Mouse (Mus musculus): ENCODE measurements around the gene Olfr504.
"Not testable (repeated sequence)": the region's sequence is repeated elsewhere in the genome, so short reads cannot be mapped to it uniquely, and the experiment has no call there.

The Olfr504 gene

DNA sequence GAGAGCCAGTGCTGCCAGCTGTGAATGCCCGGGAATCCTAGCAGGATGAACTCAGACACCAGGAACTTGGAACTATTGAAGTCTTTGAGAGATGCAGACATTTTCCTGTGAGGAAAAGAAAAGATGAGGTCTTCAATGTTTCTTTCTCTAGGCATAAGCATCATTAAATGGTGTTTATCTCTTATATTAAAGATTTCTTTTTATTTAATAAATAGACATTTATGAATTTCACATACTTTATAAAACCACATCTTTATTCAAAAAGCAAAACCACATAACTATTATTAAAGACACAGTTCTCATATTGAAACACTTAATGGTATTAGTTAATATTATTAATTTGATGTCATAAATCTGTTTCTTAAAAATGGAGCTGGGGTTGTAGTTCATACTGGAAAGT is at the start of gene Olfr504:
Gene Olfr504 (minus strand): TSS at position 101 of the 400 bp plus-strand sequence.
- DNase-seq (ENCODE audit: low read depth), result no peak

DNA sequence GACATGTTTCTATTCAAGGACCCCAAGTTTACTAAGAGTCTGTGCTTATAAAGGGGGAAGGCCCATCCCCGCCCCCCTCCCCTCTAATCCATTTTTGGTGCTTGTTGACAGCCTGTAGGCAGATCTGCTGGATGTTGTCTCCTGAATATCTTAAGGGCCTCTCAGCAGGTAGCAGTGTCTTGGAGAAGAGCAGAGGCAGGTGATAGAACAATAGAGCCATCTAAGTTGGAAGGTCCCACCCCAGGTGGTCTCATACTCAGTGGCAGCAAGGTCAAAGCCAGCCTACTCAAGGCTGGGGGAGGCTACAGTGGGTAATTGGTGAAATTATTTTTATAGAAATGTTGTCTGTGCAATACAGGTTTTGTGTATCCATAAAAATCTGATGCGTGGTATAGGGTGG is 48.5 kb upstream of the Olfr504 start:
- no peak for DNase-seq (ENCODE audit: low read depth)

DNA sequence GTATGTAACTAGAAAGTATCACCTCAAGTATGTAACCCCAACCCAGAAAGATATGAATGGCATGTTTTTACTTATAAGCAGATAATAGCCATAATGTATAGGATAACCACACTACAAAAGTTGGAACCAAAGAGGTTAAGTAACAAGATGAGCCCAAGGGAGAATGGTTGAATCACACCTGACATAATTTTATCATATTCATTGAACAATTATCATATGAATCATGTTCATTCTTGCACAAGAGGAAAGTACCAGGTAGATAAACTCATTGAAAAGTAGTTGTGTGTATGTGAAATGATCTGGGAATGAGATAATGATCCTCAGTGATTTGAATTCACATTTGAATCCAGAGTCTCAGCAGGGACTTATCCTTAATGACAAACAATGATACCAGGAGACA is 44.9 kb upstream of the Olfr504 start, which contains the start of gene Olfr506:
Gene Olfr506 (plus strand): TSS at position 301 of the 400 bp plus-strand sequence.
- no peak for DNase-seq (ENCODE audit: low read depth)

DNA sequence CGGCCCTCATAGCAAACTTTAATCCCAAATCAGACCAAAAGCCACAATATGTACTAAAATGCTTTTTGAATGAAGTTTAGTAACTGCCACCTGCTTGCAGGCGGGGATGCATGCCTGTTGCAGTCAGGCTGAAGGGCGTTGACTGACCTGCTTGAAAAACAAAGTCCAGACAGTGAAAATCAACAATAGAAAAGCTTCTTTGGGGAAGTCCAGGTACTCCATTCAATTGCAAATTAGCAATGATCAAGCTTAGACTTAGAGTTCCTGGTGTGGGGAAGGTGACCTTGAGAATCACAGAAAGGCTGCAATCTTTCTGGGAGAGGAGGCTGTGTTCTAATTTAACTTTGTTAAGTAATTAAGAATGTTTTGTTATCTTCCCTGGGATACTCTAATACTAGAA is 36.3 kb upstream of the Olfr504 start:
- DNase-seq (ENCODE audit: low read depth), result not testable (repeated sequence)

- DNase-seq (ENCODE audit: low read depth), result no peak
These were observed 24.2 kb upstream of the Olfr504 start for GRCm38 (mm10) chr7:108589797-108590196.

DNA sequence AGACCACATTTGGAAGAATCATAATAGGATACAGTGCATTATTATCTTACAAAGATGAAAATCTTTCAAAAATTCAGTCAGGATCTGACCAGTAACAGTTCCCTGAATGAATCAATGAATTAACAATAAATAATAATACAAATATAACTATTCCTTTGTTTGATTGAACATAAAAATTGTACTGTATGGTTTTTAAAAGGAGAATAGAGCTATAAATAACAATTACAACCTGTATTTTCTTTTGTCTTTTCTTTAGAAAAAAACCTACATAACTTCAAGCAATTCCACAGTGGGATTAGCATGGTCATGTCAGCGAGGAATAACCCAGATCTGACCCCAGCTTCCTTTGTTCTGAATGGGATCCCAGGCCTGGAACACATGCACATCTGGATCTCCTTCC is 21.4 kb downstream of the Olfr504 start, which contains the start of gene Olfr503:
Gene Olfr503 (plus strand): TSS at position 301 of the 400 bp plus-strand sequence.
- DNase-seq (ENCODE audit: low read depth), result not testable (repeated sequence)

GRCm38 (mm10) chr7:108542416-108542815 is 23.2 kb downstream of the Olfr504 start:
- DNase-seq (ENCODE audit: low read depth), result no peak

DNA sequence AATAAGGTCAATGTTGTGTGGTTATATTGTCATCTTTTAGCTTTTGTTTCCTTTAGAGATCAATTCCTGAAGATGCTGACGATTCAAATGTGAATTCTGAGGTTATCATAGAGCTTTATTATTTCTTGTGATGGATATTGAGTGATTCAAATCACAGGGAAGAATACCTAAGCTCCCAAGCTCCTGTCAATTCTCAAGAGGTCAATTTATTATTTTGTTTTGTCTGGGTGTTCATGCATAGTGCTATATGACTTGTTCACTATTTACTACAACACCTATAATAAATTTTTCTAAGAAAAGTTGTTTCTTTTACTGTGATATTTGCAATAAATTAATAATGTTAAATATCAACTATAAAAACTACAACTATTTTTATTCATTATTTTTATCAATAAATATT is 40.6 kb downstream of the Olfr504 start, which contains the start of gene Olfr502:
Gene Olfr502 (minus strand): TSS at position 101 of the 400 bp plus-strand sequence.
- DNase-seq (ENCODE audit: low read depth), result no peak

All from fibroblast of lung, adult 2 months (primary cell).